Mouse (Mus musculus) heart, postnatal 0 days (tissue): ENCODE measurements at regions not wholly inside any gene's neighbourhood (a gene's known extent, or its start where the extent isn't known, plus 50 kb on each side); places are given as distances from the start of the nearest gene placed in this dataset.

ENCODE experiments used
- CTCF ChIP-seq: IDR thresholded peaks from 2 replicates; pipeline ENCODE4 v1.5.1; 2016; ENCODE audit warnings: antibody characterized with exemption, control low read depth, low read depth
- EP300 ChIP-seq: IDR thresholded peaks from 2 replicates; pipeline ENCODE4 v1.6.1; 2016; ENCODE audit warnings: antibody characterized with exemption, low read depth

- TF ChIP-seq CTCF (no peak), EP300 (no peak)
Measured at GRCm38 (mm10) chr9:61322333-61322732, 49.8 kb upstream of the Tle3 start.
